Mouse (Mus musculus) urinary bladder, adult 18-20 months (tissue): ENCODE data around the gene Ankrd35.
"Not testable (repeated sequence)": the region's sequence is repeated elsewhere in the genome, so short reads cannot be mapped to it uniquely, and the experiment has no call there.

Source experiments
- DNase-seq, 2 experiments: peaks; one replicate each; pipeline ENCODE4 v3.0.0; 2022; ENCODE audit warnings: low spot score in 2 of 2, mixed read lengths in 2 of 2

Gene Ankrd35

DNA sequence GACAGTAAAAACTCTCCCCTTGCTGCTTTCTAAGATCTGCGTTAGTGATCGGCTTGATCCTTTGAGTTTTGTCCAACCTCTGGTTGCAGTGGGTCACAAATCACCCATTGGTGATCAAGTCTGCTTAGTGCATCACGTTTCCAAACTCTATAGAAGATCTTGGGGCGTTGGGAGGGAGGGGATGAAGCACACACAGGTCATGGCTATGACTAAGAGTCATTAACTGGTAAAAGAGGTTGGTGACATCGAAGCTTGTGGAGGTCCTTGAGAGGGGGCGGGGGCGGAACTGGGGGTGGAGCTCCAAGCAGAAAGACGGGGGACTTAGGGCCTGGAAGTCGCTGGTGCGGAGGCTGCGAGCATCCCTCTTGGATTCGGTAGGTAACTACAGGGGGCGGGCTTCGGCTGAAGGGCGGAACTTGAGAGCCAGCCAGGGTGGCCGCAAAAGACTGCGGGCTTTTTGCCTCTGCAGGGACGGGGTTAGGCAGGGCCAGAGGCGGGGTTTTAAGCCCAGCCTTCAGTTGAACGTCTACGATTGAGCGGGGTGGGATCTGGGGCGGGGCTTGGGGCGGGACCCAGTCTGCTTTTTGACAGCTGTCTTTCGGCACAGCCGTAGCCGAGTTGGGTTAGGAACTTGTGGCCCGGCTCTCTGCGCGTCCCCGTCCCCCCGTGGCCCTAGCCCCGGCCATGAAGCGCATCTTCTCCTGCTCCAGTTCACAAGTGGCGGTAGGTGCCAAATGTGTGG is at the start of gene Ankrd35:
Ankrd35 (plus strand) TSS at position 405 of the 742 bp plus-strand sequence.
- peak; percentile 62 to 80 for DNase-seq

DNA sequence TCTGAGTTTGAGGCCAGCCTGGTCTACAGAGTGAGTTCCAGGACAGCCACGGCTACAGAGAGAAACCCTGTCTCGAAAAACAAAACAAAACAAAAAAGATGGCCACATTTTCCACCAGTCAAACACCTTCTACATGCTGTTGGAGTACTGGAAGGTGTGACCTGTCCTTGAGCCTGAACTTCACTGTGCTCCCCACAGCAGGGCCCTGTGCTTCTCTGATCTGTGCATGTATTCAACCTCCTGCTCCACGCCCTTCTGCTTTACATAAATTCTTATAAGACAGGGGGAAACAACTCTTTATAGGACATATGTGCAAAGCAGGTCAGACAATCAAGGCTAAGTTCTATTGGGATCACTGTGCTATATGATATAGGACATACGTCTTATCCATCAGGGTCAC is 46.7 kb upstream of the Ankrd35 start:
- no peak for DNase-seq

DNA sequence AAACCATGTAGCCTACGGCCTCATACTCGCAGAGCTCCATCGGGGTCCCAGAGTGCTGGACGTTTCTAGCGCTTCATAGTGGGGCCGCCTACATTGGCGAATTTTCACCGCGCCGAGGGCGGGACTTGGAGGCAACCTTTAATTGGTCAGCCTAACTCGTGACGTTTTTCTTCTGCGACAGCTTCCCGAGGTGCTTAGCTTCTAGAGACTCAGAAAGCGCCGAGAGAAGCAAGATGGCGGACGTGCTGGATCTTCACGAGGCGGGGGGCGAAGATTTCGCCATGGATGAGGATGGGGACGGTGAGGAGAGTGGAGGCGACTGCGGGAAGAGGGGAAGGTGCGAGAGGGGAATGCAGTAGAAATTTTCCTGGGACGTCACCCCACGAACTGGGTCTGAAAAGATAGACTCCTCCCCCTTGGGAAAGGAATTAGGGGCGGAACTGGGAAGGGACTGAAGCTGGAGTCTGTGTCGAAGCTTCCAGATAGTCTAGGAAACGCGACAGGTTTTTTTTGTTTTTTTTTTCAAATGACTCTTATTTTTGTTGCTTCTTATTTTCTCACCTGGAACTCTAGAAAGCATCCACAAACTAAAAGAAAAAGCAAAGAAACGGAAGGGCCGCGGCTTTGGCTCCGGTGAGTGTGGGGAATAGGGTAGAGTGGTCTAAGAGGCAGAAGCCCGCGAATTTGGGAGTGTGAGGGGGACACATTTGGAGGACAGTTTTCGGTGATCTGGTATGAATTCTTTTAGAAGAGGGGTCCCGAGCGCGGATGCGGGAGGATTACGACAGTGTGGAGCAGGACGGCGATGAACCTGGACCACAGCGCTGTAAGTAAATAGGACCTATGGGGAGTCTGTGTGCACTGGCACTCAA is 40.0 kb upstream of the Ankrd35 start, which contains the start of gene Rbm8a:
Rbm8a (plus strand) TSS at position 205 of the 872 bp plus-strand sequence.
- peak; percentile 94 to 95 for DNase-seq

DNA sequence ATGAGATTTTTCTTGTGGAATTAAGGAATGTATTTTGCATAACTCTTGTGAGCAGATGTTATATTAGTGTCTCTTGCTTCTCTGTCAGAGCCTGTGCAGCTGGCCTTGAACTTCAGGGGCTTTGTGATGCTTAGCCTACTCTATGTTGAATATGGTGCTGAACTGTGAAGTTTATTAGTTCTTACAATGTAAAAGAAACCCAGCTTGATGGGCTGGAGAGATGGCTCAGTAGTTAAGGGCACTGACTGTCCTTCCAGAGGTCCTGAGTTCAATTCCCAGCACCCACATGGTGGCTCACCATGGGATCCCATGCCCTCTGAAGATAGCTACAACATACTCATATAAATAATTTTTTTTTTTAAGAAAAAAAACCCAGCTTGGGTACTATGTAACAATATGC is 37.9 kb upstream of the Ankrd35 start:
- no peak for DNase-seq

DNA sequence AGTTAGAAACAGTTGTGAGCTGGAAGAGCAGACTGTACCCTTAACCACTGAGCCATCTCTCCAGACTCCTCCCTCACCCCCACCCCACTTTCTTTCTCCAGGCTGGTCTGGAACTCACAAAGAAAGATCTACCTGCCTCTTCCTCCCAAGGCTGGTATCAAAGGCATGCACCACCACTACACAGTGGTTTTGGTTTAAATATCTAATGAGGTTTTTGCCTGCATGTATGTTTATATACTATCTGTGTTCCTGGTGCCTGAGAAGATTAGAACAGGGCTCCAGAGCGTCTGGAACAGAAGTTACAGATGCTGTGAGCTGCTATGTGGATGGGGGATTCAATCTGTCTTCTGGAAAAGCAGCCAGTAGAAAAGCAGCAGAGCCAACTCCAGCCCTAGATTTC is 35.9 kb upstream of the Ankrd35 start:
- no peak for DNase-seq

DNA sequence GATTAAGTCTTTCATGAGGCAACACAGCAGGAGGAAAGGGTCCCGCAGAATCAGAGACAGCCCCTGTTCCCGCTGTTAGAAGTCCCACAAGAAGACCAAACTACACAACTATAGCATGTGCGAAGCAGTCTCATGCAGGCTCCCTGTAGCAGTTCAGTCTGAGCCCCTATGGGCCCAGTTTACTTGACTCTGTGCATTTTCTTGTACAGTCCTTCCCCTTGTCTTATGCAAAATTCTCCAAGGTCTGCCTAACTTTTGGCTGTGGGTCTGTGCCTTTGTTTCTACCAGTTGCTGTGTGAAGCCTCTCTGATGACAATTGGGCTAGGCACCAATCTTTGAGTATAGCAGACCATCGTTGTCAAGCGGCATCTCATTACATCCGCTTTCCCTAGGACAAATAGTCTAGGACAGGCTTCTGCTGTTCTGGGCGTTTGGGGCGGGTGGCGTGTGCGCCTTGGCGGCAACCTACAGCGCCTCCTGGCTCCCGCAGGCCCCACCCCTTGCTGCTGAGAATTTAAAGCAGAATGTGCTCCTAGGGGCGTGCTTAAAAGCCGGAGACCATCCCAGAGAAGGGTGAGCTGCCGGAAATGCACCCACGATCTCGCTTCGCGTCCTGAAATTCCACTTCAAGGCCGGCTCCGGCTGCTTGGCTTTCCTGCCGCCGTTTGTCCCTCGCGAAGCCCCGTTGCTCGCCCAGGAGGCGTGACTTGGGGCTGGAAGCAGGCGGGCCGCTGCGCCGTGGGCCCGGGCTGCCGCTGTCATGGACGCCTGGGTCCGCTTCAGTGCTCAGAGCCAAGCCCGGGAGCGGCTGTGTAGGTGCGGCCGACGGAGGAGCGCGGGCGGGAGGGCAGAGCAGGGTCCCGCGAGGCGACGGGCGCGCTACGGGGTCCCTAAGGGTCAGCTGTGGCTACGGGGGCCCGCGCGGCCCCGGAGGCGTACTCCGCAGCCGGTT is 34.7 kb upstream of the Ankrd35 start, which contains the start of the genes Pex11b and Gm42957:
Pex11b (plus strand) TSS at position 449 of the 952 bp plus-strand sequence.
Gm42957 (plus strand) TSS at position 547 of the 952 bp plus-strand sequence.
- DNase-seq, result peak; percentile 85 to 93

DNA sequence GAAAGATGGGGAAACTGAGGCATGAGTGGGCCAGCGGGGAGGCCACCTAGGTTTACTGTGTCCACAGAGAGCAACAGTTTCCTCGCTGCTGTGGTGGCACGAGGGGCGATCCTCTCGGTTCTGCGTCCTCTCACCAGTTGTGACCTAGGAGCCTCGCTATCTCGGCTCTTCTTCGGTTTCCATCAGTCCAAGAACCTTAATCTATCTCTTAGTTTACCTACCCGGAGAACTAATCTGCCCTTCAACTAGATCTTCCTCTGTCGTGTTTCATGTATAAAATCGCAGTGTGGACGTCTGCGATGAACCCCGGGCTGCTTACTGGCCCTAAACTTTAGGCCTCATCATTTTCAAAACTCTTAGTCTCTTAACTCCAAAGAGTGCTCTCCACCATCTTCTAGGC is 34.0 kb upstream of the Ankrd35 start:
- DNase-seq, result no peak

DNA sequence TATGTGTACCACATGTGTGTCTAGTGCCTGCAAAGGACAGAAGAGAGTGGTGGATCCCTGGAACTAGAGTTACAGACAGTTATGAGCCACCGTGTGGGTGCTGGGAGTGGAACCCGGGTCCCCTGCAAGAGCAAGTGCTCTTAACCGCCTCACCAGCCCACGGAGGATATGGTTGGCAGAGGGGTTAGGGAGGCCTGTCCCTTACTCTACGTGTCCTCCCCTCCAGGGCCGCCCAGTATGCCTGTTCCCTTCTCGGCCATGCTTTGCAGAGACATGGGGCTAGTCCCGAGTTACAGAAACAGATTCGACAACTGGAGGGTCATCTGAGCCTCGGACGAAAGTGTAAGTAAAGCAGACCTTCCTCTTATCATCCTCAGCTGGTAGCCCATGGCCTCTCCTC is 33.5 kb upstream of the Ankrd35 start:
- DNase-seq, result no peak

DNA sequence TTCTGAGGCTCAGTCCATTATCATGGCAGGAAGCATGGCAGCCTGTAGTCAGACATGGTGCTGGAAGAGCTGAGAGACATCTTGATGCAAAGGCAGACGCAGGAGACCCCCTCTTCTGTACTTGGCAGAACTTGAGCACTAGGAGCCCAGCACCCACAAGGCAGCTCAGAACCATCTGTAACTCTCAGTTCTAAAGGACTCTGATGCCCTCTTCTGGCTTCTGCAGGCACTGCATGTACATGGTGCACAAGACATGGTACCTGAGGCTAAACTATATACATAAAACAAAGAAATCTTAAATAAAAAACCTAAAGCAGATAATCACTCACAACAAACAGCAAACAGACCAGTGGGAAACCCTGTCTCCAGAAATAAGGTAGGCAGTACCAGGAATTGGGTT is 30.7 kb upstream of the Ankrd35 start:
- DNase-seq, result peak; percentile 37 to 42

DNA sequence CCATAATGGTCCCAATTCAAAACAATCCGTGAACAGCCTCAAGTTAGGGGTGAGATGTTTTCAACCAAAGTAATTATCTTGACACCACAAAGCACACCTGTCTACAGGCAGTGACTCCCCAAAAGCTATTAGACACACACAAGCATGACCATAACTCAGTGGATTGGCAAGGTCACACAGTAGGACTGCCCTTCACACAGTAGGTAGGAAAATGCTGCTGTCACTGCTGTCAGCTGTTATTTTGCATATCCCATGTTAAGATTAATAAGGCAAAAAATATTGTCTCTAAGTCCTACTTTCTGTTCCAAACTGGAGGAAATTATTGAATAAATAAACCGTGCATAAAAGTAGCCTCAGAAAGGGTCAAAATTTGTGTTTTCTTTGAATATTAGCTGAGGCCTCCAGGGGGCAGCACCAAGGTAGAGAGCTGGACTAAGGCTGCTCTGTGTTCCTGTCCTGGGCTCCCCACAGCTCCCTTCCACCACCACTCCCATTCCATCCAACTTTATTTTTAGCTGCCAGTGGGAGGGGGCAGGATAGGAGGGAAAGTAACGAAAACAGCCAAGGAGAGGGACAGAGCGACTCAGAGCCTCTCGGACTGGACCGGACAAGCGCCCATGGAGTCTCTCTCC is 24.8 kb upstream of the Ankrd35 start, which contains the start of gene Itga10:
Itga10 (plus strand) TSS at position 567 of the 632 bp plus-strand sequence.
- DNase-seq, result no peak

DNA sequence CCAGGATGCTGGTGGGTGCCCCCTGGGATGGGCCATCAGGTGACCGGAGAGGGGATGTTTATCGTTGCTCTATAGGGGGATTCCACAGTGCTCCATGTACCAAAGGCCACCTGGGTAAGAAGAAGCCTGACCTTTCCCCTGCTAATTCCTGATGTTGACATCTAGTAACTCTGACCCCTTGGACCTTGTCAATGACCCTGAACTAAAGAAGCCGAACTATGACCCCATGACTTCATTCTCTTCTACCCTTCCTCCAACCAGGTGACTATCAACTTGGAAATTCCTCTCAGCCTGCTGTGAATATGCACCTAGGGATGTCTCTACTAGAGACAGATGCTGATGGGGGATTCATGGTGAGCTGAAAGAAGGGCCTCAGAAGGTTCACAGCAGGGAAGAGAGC is 22.6 kb upstream of the Ankrd35 start:
- DNase-seq, result no peak

DNA sequence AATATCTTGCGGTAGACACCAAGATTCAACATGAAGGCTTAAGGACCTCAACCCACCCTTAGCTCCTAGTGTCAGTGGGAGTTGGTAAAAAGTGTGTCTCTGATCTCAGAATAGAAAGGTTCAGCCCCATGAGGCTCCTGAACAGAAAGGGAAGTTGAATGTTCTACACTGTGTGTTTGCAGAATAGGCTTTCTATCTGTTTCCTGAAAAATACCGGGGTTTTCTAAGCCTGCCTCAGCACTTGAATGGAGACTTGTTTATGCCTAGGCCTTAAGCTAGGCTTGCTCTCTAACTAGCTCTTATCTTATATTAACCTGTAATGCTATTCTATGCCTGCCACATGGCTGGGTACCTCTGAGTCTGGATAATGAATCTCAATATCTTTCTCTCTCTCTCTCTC is 9.0 kb upstream of the Ankrd35 start:
- no peak for DNase-seq

DNA sequence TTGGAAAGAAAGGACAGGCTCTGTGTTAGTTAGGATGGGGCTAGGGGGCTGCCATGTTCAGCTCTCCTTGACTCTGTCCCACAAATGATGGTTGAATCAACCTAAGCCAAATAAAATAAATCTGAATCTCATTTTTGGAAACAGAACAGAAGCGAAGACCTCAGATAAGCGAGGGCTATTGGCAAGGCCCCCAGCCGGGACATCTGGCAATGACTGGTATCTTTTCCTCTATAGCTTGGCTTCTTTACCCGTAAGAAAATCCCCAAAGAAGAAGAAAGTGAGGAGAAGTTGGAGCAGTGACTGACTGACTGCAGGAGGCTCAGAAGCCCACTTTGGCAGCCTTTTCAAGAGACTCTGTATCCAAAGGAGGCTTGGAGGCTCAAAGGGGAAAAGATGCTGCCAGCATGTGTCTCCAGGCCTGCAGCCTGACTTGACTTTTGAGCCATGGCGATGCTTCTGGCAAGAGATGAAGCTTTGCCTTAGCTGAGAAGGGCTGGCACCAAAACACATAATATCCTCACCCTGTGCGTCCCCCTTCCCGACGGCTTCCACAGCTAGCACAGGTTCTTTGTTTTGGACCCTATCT is 7.1 kb upstream of the Ankrd35 start:
- DNase-seq, result no peak

DNA sequence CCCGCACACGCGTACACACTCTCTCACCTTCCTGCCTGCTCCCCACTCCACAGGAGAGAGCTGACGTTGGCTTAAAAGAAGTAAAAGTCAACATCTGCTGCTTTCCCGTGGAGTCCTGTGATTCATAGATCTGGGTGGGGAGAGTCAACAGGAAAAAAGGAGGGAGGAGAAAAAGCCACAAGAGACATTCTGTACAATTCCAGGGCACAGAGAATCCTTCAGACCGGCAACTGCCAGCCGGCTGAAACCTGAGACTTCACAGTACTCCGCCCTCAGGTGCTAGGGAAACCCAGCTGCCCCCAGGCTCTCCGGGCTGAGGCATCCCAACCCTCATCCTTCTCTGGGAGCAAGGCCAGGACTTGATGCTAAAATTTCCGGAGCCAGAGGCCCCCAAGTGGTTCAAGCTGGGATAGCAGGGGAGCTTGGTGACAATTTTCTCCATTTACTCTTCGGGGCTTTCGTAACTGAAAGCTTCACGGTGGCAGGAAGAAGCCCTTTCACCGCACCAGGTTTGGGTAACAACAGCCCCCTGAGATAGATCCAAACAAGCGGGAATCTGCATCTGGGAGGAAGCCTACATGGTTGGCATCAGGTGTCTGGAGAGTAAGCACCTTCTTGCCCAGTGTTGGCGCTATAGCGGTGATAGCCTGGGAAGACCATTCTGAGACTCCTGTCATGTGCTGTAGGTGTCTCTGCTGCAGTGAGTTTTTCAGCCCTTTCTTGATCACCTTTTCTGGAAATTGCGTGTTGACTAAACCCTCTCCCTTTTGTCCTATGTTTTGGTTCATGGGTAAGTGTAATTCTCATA is 6.3 kb upstream of the Ankrd35 start:
- DNase-seq, result peak; percentile 71 to 75

DNA sequence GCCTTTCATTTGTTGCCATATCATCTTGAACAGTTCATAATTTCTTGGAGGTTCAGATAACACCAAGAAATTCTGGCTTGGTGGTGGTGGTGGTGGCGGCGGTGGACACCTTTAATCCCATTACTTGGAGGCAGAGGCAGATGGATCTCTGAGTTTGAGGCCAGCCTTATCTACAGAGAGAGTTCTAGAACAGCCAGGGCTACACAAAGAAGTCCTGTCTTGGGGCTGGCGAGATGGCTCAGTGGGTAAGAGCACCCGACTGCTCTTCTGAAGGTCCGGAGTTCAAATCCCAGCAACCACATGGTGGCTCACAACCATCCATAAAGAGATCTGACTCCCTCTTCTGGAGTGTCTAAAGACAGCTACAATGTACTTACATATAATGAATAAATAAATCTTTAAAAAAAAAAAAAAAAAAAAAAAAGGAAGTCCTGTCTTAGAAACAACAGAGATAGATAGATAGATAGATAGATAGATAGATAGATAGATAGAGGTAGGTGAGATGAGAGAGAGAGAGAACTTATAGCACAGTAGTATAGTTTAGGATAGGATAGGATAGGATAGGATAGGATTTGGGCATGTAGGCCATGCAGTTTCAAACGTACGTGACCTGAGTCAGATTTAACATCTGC is 4.1 kb upstream of the Ankrd35 start:
- DNase-seq, result not testable (repeated sequence)

DNA sequence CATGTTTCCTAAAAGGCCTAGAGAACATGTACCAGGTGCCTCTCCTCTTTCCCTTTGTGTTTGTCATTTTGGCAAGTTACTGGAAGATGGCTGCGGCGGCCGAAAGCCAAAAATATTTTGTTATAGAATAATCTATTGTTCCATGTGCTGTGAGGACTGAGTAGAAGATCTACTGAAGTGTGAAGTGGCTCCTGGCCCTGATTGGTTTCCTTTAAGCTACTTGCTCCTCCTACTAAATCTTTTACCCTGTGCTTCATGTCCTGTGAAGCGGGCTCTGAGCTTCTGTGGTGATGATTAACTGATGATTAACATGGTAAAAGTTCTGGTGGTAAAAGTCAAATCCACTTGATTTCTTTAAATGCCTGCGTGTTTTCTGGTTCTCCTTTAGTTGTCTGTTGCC is 3.0 kb upstream of the Ankrd35 start:
- no peak for DNase-seq

DNA sequence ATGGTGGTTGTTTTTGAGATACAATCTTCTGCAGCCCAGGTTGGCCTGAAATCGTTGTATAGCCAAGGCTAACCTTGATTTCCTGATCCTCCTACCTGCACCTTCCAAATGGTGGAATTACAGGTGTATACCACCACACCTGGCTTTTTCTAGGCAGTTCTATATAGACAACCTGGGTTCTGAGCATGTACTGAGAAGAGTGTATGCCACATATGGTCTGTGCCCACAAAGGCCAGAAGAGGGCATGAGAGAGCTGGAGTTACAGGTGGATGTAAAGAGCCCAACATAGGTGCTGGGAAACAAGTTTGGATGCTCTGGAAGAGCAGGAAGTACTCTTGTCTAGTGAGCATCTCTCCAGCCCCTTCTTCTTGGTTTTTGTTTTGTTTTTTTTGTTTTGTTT is 2.6 kb upstream of the Ankrd35 start:
- DNase-seq, result no peak

DNA sequence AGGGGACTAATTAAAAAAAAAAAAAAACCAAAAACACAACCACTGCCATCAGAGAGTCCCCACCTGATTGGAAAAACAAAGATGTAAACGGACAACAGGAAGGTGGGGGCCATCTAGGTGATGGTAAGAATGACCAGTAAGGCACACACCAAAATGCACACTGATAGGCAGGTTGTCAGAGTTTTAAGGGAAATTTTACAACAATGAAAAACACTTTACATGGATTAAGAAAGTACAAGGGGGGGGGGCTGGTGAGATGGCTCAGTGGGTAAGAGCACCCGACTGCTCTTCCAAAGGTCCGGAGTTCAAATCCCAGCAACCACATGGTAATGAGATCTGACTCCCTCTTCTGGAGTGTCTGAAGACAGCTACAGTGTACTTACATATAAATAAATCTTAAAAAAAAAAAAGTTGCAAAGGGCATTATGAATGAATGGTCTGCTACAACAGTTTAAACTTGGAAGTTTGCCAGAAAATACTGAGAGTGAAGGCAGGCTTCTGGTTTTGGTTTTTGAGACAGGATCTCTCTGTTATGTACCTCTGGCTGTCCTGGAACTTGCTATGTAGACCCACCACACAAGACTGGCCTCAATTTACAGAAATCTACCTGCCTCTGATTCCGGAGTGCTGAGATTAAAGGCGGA is 1.4 kb upstream of the Ankrd35 start:
- DNase-seq, result no peak

DNA sequence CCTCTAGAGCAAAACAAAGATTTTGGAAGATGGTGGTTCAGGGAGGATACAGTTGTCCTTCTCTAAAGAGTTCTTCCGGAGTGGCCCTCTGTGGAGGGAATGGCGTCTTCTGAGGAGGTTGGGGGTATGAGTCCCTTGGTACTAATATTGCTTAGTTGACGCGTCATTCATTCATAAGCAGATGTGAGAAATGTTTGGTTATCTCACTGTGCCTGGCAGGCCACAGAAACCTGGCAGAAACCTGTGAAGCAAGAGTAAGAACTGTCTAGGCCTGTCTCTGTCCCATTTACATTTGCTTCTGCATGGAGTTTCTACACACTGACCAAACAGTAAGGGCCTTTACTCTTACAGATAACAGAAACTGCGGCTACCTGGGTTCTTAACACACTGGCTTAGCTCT is 1.6 kb downstream of the Ankrd35 start:
- no peak for DNase-seq
